Mouse (Mus musculus) forebrain, embryonic 15.5 days (tissue): ENCODE data around the gene Mrtfa. TPM values are rescaled to one million over a fixed set of nuclear protein-coding genes. Genes with fewer than 3 reads are reported as not detected.

Experiments used
- ATAC-seq: fragments of 200-750 bp; cut with Nextera tagmentation; replicated peaks from 2 replicates; pipeline ENCODE4 v1.8.0; 2017; ENCODE audit warnings: mild to moderate bottlenecking, moderate TSS enrichment, moderate library complexity
- H3K27ac ChIP-seq: fragments of 300-500 bp; sonication (generic); replicated peaks from 2 replicates; pipeline ENCODE4 v1.5.1; 2015; ENCODE audit warnings: mild to moderate bottlenecking, inconsistent platforms
- H3K27me3 ChIP-seq: fragments of 300-500 bp; sonication (generic); 2 replicates; pipeline ENCODE4 v1.6.1; 2015; ENCODE audit warnings: inconsistent platforms
- H3K36me3 ChIP-seq: fragments of 300-500 bp; sonication (generic); 2 replicates; pipeline ENCODE4 v1.6.1; 2015; ENCODE audit warnings: mild to moderate bottlenecking, inconsistent platforms
- H3K4me1 ChIP-seq: fragments of 300-500 bp; sonication (generic); 2 replicates; pipeline ENCODE4 v1.6.1; 2015; ENCODE audit warnings: inconsistent platforms
- H3K4me2 ChIP-seq: fragments of 300-500 bp; sonication (generic); replicated peaks from 2 replicates; pipeline ENCODE4 v1.6.1; 2015; ENCODE audit warnings: mild to moderate bottlenecking, inconsistent platforms
- H3K4me3 ChIP-seq: fragments of 300-500 bp; sonication (generic); 2 replicates; pipeline ENCODE4 v1.5.1; 2015; ENCODE audit warnings: mild to moderate bottlenecking, inconsistent platforms
- H3K9ac ChIP-seq: fragments of 300-500 bp; sonication (generic); replicated peaks from 2 replicates; pipeline ENCODE4 v1.6.1; 2015; ENCODE audit warnings: mild to moderate bottlenecking, inconsistent platforms
- H3K9me3 ChIP-seq: fragments of 300-500 bp; sonication (generic); 2 replicates; pipeline ENCODE4 v1.6.1; 2016; ENCODE audit warnings: inconsistent platforms
- WGBS: fragments of 180-500 bp; shearing (Covaris S2); methylation state at CpG from one replicate; pipeline ENCODE4 v1.1.7; 2015; ENCODE audit warnings: mixed read lengths; 5-methylcytosine and 5-hydroxymethylcytosine counted together
- polyA plus RNA-seq: library from polyadenylated mRNA; unstranded; fragments of >200 nt; fragmentation: Nextera tagmentation; extraction: Ambion mirVana; gene quantifications from 2 replicates; pipeline ENCODE4 v1.2.1, GENCODE M21; 2015

Gene Mrtfa
- polyA plus RNA-seq, 1 experiment from 2014 or later, result 24.1 TPM

DNA sequence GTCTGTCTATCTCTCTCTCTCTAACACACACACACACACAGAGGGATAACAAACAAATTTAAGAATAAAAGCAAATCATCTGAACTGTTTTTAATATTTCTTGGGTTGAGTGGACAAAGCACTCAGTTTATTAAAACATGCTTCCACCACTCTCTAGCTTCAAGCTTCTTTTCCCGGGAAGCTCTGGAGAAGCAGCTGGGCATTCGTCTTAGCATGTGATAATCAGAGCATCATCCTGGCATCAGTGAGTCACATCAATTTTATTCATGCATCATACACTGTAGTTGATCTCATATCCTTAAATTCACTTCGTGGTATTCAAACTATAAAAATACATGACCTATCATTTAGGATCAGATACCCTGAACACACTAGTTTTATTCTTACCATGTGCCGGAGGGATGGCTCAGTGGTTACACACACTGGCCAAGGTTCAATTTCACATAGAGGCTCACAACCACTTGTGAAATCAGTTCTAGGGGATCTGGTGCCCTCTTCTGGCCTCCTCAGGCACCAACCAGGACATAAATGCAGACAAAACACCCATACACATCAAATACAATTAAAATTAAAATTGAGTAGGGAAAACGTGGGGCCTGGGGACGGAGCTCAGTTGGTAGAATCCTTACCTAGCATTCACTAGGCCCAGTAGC is 141.0 kb downstream of the Mrtfa start:
- no peak overlapping the region for H3K27ac ChIP-seq
- no peak for ATAC-seq
- 0 out of 2 replicates have a peak, but pooled peaks cover 1% of the 10 kb centered on the region for H3K36me3 ChIP-seq
- H3K9ac ChIP-seq, result no peak overlapping the region
- 0 out of 2 replicates have a peak, but pooled peaks cover 3% of the 10 kb centered on the region for H3K4me1 ChIP-seq
- H3K9me3 ChIP-seq, result no peaks in the 10 kb centered on the region
- H3K27me3 ChIP-seq, result no peaks in the 10 kb centered on the region
- 79% methylated on average over 6 of the region's 6 CpGs for WGBS
- no peak overlapping the region for H3K4me3 ChIP-seq
- H3K4me2 ChIP-seq, result no peak overlapping the region

DNA sequence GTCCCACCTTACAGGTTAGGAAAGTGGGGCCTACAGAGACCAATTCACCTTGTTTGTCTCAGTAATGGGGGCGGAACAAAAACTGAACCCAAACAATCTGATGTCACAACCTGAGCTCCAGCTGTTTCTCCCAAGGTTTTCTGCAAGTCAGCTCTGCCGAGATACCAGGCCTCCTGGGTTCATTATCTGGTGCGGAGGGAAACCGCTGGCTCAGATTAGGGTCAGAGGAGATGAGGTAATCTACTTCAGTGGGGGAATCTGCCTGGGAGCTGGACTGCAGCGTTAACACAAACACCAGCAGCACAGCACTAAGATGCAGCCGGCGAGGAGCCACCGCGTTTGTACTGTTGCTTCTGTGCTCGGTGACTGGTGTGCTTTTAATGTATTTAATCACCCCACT is 143.1 kb downstream of the Mrtfa start:
- Histone ChIP-seq H3K9ac (no peak overlapping the region), H3K36me3 (0 out of 2 replicates have a peak, but pooled peaks cover 5% of the 10 kb centered on the region), H3K9me3 (no peaks in the 10 kb centered on the region), H3K4me3 (no peak overlapping the region), H3K27ac (no peak overlapping the region), H3K4me2 (no peak overlapping the region), H3K4me1 (0 out of 2 replicates have a peak, but pooled peaks cover 3% of the 10 kb centered on the region), H3K27me3 (no peaks in the 10 kb centered on the region)
- no peak for ATAC-seq
- WGBS, result 58% methylated on average over 10 of the region's 10 CpGs

DNA sequence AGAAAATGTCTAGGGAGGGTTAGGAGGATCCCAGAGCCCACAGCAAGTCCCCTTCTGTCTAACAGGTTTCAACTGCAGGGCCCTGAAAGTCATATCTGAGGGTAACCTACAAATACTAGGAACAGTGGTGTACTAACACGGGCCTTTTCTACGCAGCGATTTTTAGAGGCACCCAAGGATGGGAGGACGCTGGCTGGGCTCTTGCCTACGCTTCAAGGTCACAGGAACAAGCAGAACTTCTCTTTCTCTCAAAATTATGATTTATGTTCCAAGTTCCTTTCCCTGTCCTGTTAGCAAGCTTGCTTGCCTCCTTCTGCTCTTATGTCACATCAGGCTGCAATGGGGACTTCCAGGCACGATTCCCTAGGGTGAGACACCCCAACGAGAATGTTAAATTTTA is 144.5 kb downstream of the Mrtfa start:
- H3K9me3 ChIP-seq, result no peaks in the 10 kb centered on the region
- no peaks in the 10 kb centered on the region for H3K27me3 ChIP-seq
- no peak overlapping the region for H3K27ac ChIP-seq
- ATAC-seq, result no peak
- H3K4me2 ChIP-seq, result no peak overlapping the region
- H3K36me3 ChIP-seq, result 0 out of 2 replicates have a peak, but pooled peaks cover 5% of the 10 kb centered on the region
- 0 out of 2 replicates have a peak, but pooled peaks cover 3% of the 10 kb centered on the region for H3K4me1 ChIP-seq
- H3K4me3 ChIP-seq, result no peak overlapping the region
- WGBS, result 97% methylated on average over 7 of the region's 7 CpGs
- H3K9ac ChIP-seq, result no peak overlapping the region

DNA sequence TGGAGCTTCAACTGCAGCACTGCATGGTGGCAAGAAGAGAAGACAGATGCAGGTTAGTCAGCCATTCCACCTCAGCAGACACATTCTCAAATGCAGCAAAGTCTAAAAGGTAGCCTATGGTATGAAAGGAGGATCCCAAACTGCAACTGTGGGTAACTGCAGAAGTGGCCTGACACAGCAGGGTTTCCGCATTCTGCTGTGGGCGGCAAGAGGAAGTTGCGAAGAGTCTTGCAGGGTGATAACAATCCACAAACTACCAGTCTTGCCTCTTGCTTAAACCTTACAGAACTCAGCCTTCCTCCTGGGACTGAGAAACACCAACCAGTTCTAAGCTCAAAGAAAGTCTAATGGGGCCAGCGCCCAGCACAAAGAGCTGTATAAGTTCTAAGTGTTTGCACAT is 145.2 kb downstream of the Mrtfa start:
- ATAC-seq, result no peak
- H3K27ac ChIP-seq, result no peak overlapping the region
- 0 out of 2 replicates have a peak, but pooled peaks cover 3% of the 10 kb centered on the region for H3K4me1 ChIP-seq
- no peak overlapping the region for H3K4me3 ChIP-seq
- H3K36me3 ChIP-seq, result 0 out of 2 replicates have a peak, but pooled peaks cover 5% of the 10 kb centered on the region
- H3K9ac ChIP-seq, result no peak overlapping the region
- H3K4me2 ChIP-seq, result no peak overlapping the region
- H3K9me3 ChIP-seq, result no peaks in the 10 kb centered on the region
- WGBS, result 97% methylated on average over 4 of the region's 4 CpGs
- no peaks in the 10 kb centered on the region for H3K27me3 ChIP-seq

DNA sequence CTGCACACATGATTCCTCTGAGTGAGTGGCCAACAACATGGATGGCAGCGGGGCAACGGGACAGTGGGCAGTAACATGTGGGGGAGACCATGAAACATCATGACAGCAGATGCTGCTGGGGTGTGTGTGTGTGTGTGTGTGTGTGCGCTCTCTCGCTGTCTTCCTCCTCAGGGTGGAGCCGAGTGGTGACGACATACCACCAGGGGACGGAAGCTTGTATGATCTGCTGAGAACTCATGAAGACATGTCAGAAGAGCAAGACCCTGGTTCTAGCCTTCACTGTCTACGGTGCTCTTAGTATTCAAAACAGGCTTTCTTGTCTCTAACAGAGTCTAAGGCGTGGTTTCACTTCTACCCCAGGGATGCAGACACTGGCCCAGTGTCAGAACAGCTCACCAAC is 146.1 kb downstream of the Mrtfa start:
- no peak for ATAC-seq
- Histone ChIP-seq H3K4me1 (0 out of 2 replicates have a peak, but pooled peaks cover 3% of the 10 kb centered on the region), H3K36me3 (0 out of 2 replicates have a peak, but pooled peaks cover 5% of the 10 kb centered on the region), H3K9ac (no peak overlapping the region), H3K4me2 (no peak overlapping the region), H3K4me3 (no peak overlapping the region), H3K27me3 (no peaks in the 10 kb centered on the region), H3K27ac (no peak overlapping the region), H3K9me3 (no peaks in the 10 kb centered on the region)
- WGBS, result 91% methylated on average over 9 of the region's 9 CpGs

DNA sequence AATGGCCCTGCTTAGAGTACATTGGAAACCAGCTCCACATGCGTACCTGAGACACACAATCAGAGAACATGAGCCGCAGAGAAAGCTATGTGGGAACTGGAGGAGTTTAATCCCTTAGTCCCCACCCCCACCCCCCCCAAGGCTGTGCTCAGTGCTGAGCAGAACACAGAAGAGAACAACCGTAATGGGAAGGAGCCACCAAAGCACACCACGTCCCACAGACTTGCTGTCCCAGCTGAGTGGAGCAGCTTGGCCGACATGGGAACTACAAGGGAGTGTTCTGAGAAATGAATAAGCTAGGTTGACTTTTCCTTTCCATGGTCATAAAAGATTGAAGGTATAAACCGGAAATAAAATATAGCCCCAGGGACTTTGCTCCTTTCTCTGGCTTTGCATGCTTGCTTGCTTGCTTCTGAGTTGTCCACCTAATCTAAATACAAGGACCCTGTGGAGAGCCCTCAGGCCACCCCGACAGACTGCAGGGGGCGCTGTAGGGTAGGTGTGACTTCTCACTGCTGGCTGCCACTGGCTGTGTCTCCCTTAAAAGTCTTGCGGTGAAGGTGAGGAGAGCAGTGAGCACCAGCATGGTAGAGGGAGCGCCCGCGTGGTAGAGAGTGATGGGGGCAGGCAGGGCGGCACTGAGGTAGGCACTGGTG is 148.2 kb downstream of the Mrtfa start:
- no peak overlapping the region for H3K9ac ChIP-seq
- no peak overlapping the region for H3K4me3 ChIP-seq
- no peak for ATAC-seq
- no peak overlapping the region for H3K27ac ChIP-seq
- no peaks in the 10 kb centered on the region for H3K4me1 ChIP-seq
- WGBS, result 58% methylated on average over 13 of the region's 13 CpGs
- H3K4me2 ChIP-seq, result no peak overlapping the region
- 0 out of 2 replicates have a peak, but pooled peaks cover 5% of the 10 kb centered on the region for H3K36me3 ChIP-seq
- no peaks in the 10 kb centered on the region for H3K27me3 ChIP-seq
- H3K9me3 ChIP-seq, result no peaks in the 10 kb centered on the region

DNA sequence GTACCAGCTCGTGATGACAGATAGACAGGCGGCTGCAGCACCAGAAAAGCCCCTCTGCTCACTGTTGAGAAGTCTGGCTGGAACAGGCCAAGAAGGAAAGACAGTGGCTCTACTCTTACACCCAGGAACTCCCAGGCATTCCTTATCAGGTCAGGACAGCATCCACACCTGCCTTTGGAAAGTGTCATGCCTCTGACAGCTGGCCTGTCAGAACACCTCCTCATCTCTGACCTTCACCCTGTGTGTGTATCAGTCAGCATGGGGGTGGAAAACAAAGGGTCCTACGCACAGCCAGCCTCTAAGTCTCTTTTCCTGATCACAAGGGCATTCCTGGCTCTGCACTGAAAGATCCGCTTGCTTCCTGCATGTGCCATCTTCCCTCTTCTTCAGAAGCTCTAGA is 148.8 kb downstream of the Mrtfa start:
- Histone ChIP-seq H3K4me1 (no peaks in the 10 kb centered on the region), H3K4me3 (no peak overlapping the region), H3K9ac (no peak overlapping the region), H3K9me3 (no peaks in the 10 kb centered on the region), H3K27me3 (no peaks in the 10 kb centered on the region), H3K27ac (no peak overlapping the region), H3K4me2 (no peak overlapping the region), H3K36me3 (0 out of 2 replicates have a peak, but pooled peaks cover 5% of the 10 kb centered on the region)
- 85% methylated on average over 4 of the region's 4 CpGs for WGBS
- no peak for ATAC-seq

DNA sequence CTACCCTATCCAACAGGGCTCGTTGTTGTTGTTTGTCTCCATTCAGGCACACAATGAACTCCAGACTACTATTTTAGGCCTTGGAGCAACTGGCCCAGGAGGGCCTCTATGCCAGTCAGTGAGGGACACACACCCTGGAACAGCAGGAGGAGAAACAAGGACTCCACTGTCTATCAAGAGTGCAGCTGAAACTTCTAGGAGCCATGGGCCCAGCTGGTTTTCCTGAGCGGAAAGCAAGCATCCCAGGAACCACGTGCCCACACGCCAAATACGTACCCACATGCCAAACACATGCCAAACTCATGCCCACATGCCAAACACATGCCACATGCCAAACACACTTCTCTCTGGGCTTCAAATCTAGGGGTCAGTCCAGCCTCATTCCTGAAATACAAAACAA is 152.1 kb downstream of the Mrtfa start:
- Histone ChIP-seq H3K4me2 (no peak overlapping the region), H3K27me3 (no peaks in the 10 kb centered on the region), H3K27ac (no peak overlapping the region), H3K36me3 (no peaks in the 10 kb centered on the region), H3K9me3 (no peaks in the 10 kb centered on the region), H3K4me3 (no peak overlapping the region), H3K4me1 (peaks cover 10% of the 10 kb centered on the region; the same call in 1 of the 2 replicates), H3K9ac (no peak overlapping the region)
- WGBS, result 67% methylated on average over 5 of the region's 5 CpGs
- no peak for ATAC-seq

DNA sequence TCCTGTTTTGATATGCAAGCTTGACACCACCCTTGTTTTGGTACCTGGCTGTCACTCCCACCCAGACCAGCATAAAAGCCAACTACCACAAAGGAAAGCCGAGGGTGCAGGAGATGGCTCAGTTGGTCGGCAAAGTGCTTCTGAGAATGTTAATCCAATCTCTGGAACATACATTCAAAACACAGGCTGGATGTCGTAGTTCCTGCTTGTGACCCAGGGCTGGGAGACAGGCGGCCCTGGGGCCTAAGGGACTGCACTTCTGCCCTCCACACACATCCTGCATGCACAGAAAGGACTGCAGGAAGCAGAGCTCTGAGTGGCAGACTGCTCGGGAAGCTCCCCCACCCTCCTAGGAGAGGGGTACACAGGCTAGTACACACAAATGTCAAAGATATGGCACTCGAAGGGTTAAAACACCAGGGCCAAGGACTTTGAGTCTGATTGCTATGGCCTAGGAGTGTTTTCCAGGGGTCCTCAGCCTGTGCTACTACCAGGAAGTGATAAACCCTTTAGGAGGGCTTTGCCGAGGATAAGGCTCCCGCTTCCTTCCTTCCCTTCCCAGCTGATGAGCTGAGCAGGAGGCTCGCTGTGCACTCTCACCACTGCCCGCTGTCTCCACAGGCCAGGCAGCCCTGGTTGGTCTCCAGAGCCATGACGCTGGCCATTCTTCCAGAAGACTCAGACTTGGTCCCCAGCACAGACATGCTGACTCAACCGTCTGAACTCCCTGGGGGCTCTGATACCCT is 155.0 kb downstream of the Mrtfa start:
- ATAC-seq, result no peak
- Histone ChIP-seq H3K9me3 (no peaks in the 10 kb centered on the region), H3K4me2 (no peak overlapping the region), H3K27me3 (no peaks in the 10 kb centered on the region), H3K4me1 (peaks cover 10% of the 10 kb centered on the region; the same call in 1 of the 2 replicates), H3K9ac (no peak overlapping the region), H3K4me3 (no peak overlapping the region), H3K27ac (no peak overlapping the region), H3K36me3 (no peaks in the 10 kb centered on the region)
- 82% methylated on average over 12 of the region's 12 CpGs for WGBS

DNA sequence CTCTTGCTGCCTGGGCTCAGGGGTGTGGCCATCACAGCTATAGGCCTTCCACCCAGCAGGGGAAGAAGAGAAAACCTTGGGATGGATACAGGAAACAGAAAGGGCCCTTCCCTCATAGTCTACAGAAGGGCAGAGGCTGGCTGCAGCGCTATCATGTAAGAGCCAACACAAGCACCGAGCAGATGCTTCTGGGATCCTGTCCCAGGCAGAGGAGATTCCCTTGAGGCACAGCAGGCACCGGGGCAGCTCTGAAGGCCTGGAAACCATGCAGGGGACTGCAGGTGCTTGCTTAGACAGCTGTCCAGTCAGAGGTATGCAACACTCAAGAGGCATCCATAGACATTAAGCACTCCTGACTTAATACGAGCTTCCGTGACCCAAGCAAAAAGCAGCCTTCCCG is 156.4 kb downstream of the Mrtfa start:
- peaks cover 10% of the 10 kb centered on the region; the same call in 1 of the 2 replicates for H3K4me1 ChIP-seq
- no peaks in the 10 kb centered on the region for H3K9me3 ChIP-seq
- no peaks in the 10 kb centered on the region for H3K36me3 ChIP-seq
- H3K4me3 ChIP-seq, result no peak overlapping the region
- H3K27ac ChIP-seq, result no peak overlapping the region
- WGBS, result 87% methylated on average over 6 of the region's 6 CpGs
- ATAC-seq, result no peak
- no peak overlapping the region for H3K4me2 ChIP-seq
- no peaks in the 10 kb centered on the region for H3K27me3 ChIP-seq
- no peak overlapping the region for H3K9ac ChIP-seq

DNA sequence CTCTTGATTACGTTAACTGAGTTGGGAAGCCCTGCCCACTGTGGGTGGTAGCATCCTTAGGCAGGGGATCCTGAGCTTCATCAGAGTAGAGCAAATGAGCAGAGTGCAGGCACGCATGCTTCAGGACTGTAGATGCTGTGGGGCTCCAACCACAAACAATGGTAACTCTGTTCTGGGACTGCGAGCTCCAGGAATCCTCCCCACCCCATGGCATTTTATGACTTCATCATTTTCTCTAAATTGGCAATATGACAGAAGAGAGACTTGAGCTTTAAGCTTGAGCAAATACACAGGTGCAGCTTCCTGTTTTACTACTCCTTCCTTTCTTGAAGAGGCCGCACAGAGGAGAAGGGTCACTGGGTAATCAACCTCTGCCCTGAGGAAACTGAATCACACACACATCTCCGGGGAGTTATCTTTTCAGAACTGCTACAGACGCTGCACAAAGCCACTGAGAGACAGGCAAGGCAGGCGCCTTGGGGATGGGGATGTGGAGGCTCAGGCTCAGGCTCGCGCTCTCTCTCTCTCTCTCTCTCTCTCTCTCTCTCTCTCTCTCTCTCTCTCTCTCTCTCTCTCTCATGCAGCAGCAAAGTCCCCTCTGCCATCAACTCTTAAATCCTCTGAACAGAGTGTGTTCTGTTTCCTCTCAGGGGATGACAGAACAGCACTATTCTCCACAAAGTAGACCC is 157.5 kb downstream of the Mrtfa start:
- Histone ChIP-seq H3K9me3 (no peaks in the 10 kb centered on the region), H3K36me3 (no peaks in the 10 kb centered on the region), H3K4me2 (no peak overlapping the region), H3K9ac (no peak overlapping the region), H3K27ac (no peak overlapping the region), H3K4me3 (no peak overlapping the region), H3K27me3 (no peaks in the 10 kb centered on the region), H3K4me1 (peaks cover 10% of the 10 kb centered on the region; the same call in 1 of the 2 replicates)
- no peak for ATAC-seq
- 55% methylated on average over 9 of the region's 9 CpGs for WGBS
